Mouse (Mus musculus) embryonic facial prominence, embryonic 14.5 days (tissue): Measurements from ENCODE around the gene Sp8. TPM values are rescaled to one million over a fixed set of nuclear protein-coding genes. Genes with fewer than 3 reads are reported as not detected.

Experiments used
- polyA plus RNA-seq: library from polyadenylated mRNA; unstranded; fragments of >200 nt; fragmentation: Nextera tagmentation; extraction: Ambion mirVana; gene quantifications from 2 replicates; pipeline ENCODE4 v1.2.1, GENCODE M21; 2014

Gene Sp8
- polyA plus RNA-seq, 1 experiment from 2014 or later, result 1.9 TPM

Other genes starting within 250 kb of the Sp8 start
- gene Abcb5, start 120.1 kb downstream of the Sp8 start, polyA plus RNA-seq, result not detected in 2 replicates